Mouse (Mus musculus) heart, adult 8-10 months (tissue): ENCODE results near the gene Kcnh3. TPM values are rescaled to one million over a fixed set of nuclear protein-coding genes. Genes with fewer than 3 reads are reported as not detected.
"Not testable (repeated sequence)": the region's sequence is repeated elsewhere in the genome, so short reads cannot be mapped to it uniquely, and the experiment has no call there.

Experiments
- DNase-seq: peaks from one replicate; pipeline ENCODE4 v3.0.0; 2022; ENCODE audit warnings: low spot score
- total RNA-seq, 4 experiments: library from RNA; stranded (reverse); gene quantifications; 2 replicates each; pipeline ENCODE4 v1.2.4; 2022

Gene Kcnh3
- total RNA-seq, 4 experiments from 2014 or later, result 0.17 to 0.69 (median 0.22) TPM; not detected in 1

GRCm38 (mm10) chr15:99240129-99240528 is 15.5 kb downstream of the Kcnh3 start:
- DNase-seq, result no peak

GRCm38 (mm10) chr15:99241249-99241648 is 16.6 kb downstream of the Kcnh3 start:
- no peak for DNase-seq

- no peak for DNase-seq
These were observed 17.4 kb downstream of the Kcnh3 start for GRCm38 (mm10) chr15:99242045-99242444.

- not testable (repeated sequence) for DNase-seq
These were observed 22.1 kb downstream of the Kcnh3 start for GRCm38 (mm10) chr15:99246736-99247135.

- DNase-seq, result peak; percentile 59
These were observed 24.3 kb downstream of the Kcnh3 start for GRCm38 (mm10) chr15:99248972-99249371.

- DNase-seq, result no peak
These were observed 25.3 kb downstream of the Kcnh3 start for GRCm38 (mm10) chr15:99249938-99250337.

GRCm38 (mm10) chr15:99251111-99251510 is 26.4 kb downstream of the Kcnh3 start:
- not testable (repeated sequence) for DNase-seq

GRCm38 (mm10) chr15:99251626-99252380 is 27.1 kb downstream of the Kcnh3 start, which contains the start of gene Mcrs1:
Gene Mcrs1, minus strand, starts transcription at chr15:99251961.
- peak; percentile 99 for DNase-seq

- no peak for DNase-seq
These were observed 27.9 kb downstream of the Kcnh3 start for GRCm38 (mm10) chr15:99252381-99253174.

- not testable (repeated sequence) for DNase-seq
These were observed 28.5 kb downstream of the Kcnh3 start for GRCm38 (mm10) chr15:99253175-99253479.

GRCm38 (mm10) chr15:99253772-99254171 is 29.1 kb downstream of the Kcnh3 start:
- no peak for DNase-seq

GRCm38 (mm10) chr15:99254477-99255005 is 29.9 kb downstream of the Kcnh3 start:
- no peak for DNase-seq

GRCm38 (mm10) chr15:99255241-99255749 is 30.6 kb downstream of the Kcnh3 start:
- DNase-seq, result no peak

GRCm38 (mm10) chr15:99259167-99259729 is 34.6 kb downstream of the Kcnh3 start:
- no peak for DNase-seq

- peak; percentile 57 for DNase-seq
These were observed 35.1 kb downstream of the Kcnh3 start for GRCm38 (mm10) chr15:99259730-99260252.

GRCm38 (mm10) chr15:99262702-99263101 is 38.0 kb downstream of the Kcnh3 start:
- no peak for DNase-seq

GRCm38 (mm10) chr15:99264363-99264762 is 39.7 kb downstream of the Kcnh3 start:
- DNase-seq, result no peak

GRCm38 (mm10) chr15:99265679-99266078 is 41.0 kb downstream of the Kcnh3 start:
- peak; percentile 74 for DNase-seq

GRCm38 (mm10) chr15:99276095-99276494 is 51.4 kb downstream of the Kcnh3 start:
- DNase-seq, result no peak

GRCm38 (mm10) chr15:99278271-99278670 is 53.6 kb downstream of the Kcnh3 start:
- DNase-seq, result no peak

- DNase-seq, result no peak
These were observed 58.8 kb downstream of the Kcnh3 start for GRCm38 (mm10) chr15:99283456-99283855.
